Mouse (Mus musculus): ENCODE measurements around the gene Hist2h2ab. TPM values are rescaled to one million over a fixed set of nuclear protein-coding genes. Genes with fewer than 3 reads are reported as not detected.
A peak's percentile ranks its signal among the peaks of the same experiment; 100 is the strongest.

The Hist2h2ab gene
- polyA plus RNA-seq, 1 experiment from 2014 or later, result not detected

DNA sequence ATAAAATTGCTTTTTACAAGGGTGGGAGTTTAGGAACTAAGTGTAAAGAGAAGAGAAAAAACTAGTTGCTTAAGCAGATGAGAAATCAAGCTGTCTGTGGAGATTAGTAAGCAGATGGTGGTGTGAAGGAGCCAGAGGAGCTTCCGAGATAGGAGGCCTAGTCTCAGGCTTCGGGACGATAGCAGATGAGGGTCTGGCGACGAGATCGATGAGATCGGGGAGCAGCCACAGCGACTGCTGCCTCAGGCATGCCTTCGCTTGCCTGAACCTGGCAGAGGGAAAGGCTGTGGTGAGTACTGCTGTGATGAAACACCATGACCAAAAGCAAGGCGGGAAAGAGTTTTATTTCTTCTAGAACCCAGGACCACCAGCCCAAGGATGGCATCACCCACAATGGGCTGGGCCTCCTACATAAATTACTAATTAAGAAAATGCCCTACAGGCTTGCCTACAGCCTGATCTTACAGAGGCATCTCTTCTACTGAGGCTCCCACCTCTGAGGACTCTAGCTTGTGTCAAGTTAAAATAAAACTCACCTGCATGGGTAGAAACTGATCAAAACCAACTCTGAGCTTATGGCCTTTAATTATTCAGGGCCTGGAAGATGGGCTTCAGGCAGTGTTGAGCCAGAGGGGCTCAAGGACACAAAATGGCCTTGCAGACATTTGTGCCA, 35.2 kb downstream of the Hist2h2ab start:
- Histone ChIP-seq H3K4me3 (replicated peaks) (no peak overlapping the region), H3K36me3 (no peaks in the 10 kb centered on the region), H3K4me1 (no peaks in the 10 kb centered on the region), H3K9ac (replicated peaks) (no peak overlapping the region), H3K9me3 (replicated peaks) (no peaks in the 10 kb centered on the region), H3K27ac (replicated peaks) (no peak overlapping the region), H3K27me3 (replicated peaks) (no peaks in the 10 kb centered on the region), H3K4me2 (no peak overlapping the region)
- WGBS, result 46% methylated on average over 10 of the region's 10 CpGs
- ATAC-seq (ENCODE audit: low FRiP score), result no peak

DNA sequence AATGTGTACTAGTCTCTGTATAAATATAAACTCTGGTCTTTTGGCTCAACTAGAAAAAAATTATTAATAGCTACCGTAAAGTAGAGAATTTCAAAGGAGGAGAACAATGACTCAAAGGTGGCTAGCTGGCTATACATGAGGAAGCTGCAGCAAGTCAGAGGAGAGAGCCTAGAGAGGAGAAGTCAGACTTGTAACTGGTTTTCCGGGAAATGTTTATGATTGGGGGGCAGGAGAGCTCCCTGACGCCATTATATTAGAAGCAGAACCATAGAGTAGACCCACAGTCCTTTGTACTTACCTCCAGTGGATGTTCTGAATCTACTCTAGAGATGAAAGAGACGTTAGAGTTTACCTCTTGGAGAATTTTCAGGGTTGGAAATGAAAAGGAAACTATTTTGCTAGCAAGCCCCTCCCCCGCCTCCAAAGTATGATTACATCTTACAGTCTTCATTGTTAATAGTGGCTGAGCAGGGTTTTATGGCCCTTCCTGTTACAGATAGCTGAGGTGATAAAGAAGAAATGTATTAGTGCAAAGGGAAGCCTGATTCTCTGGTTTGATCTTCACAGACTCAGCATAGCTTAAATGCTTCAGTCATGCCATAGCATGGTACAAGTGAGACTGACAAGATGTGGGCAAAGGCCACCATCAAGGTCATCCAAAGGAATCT, 36.4 kb downstream of the Hist2h2ab start:
- H3K27ac ChIP-seq (replicated peaks), result no peak overlapping the region
- H3K4me3 ChIP-seq (replicated peaks), result no peak overlapping the region
- no peaks in the 10 kb centered on the region for H3K4me1 ChIP-seq
- no peaks in the 10 kb centered on the region for H3K9me3 ChIP-seq (replicated peaks)
- no peaks in the 10 kb centered on the region for H3K36me3 ChIP-seq
- ATAC-seq (ENCODE audit: low FRiP score), result no peak
- no peak overlapping the region for H3K4me2 ChIP-seq
- 83% methylated on average over 5 of the region's 5 CpGs for WGBS
- H3K27me3 ChIP-seq (replicated peaks), result no peaks in the 10 kb centered on the region
- no peak overlapping the region for H3K9ac ChIP-seq (replicated peaks)

- no peaks in the 10 kb centered on the region for H3K36me3 ChIP-seq
- no peaks in the 10 kb centered on the region for H3K9me3 ChIP-seq (replicated peaks)
- H3K4me3 ChIP-seq (replicated peaks), result no peak overlapping the region
- H3K4me2 ChIP-seq, result no peak overlapping the region
- no peak overlapping the region for H3K27ac ChIP-seq (replicated peaks)
- H3K27me3 ChIP-seq (replicated peaks), result no peaks in the 10 kb centered on the region
- 89% methylated on average over 3 of the region's 3 CpGs for WGBS
- peaks cover 10% of the 10 kb centered on the region for H3K4me1 ChIP-seq
- ATAC-seq (ENCODE audit: low FRiP score), result no peak
- H3K9ac ChIP-seq (replicated peaks), result no peak overlapping the region
Observed at GRCm38 (mm10) chr3:96257190-96257589, 37.5 kb downstream of the Hist2h2ab start.

DNA sequence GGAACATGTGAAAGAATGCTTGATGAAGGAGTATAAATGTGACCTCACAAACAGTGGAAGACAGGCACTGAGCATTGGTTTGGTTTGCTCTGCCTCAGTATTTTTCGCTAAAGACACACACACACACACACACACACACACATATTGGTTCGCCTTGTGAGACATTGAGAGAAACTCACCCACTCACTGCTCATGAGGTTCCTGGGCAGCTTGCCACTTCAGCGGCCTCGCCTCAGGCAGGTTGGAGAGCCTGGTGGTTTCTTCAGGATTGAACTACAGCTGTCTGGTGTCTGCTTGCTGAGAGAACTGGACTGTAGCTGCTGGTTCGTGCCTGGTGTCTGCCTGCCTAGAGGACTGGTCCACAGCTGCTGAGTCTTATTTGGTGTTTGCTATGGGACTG, 40.6 kb downstream of the Hist2h2ab start:
- 96% methylated on average over 5 of the region's 5 CpGs for WGBS
- no peak overlapping the region for H3K27ac ChIP-seq (replicated peaks)
- no peaks in the 10 kb centered on the region for H3K9me3 ChIP-seq (replicated peaks)
- H3K4me1 ChIP-seq, result peaks cover 25% of the 10 kb centered on the region
- no peak for ATAC-seq (ENCODE audit: low FRiP score)
- H3K27me3 ChIP-seq (replicated peaks), result no peaks in the 10 kb centered on the region
- H3K4me2 ChIP-seq, result no peak overlapping the region
- no peak overlapping the region for H3K4me3 ChIP-seq (replicated peaks)
- no peak overlapping the region for H3K9ac ChIP-seq (replicated peaks)
- no peaks in the 10 kb centered on the region for H3K36me3 ChIP-seq

DNA sequence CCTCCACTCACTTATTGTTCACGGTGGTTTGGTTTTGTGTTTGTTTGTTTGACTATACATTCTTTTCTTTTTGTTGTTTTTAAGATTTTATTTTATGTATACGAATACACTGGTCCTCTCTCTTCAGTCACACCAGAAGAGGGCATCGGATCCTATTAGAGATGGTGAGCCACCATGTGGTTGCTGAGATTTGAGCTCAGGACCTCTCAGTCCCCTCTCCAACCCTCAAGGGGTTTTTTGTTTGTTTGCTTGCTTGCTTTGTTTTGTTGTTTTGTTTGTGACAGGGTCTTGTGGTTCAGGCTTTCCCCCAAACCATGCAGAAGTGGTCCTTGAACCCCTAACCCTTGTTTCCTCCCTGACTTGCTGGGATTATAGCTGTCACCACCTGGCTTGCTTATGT, 42.0 kb downstream of the Hist2h2ab start:
- Histone ChIP-seq H3K9ac (replicated peaks) (peak overlapping the region; percentile 89), H3K4me2 (peak overlapping the region; percentile 73), H3K36me3 (no peaks in the 10 kb centered on the region), H3K4me1 (peaks cover 25% of the 10 kb centered on the region), H3K27me3 (replicated peaks) (no peaks in the 10 kb centered on the region), H3K27ac (replicated peaks) (peak overlapping the region; percentile 99), H3K4me3 (replicated peaks) (peak overlapping the region; percentile 66), H3K9me3 (replicated peaks) (no peaks in the 10 kb centered on the region)
- ATAC-seq (ENCODE audit: low FRiP score), result no peak
- 50% methylated on average over 3 of the region's 3 CpGs for WGBS

DNA sequence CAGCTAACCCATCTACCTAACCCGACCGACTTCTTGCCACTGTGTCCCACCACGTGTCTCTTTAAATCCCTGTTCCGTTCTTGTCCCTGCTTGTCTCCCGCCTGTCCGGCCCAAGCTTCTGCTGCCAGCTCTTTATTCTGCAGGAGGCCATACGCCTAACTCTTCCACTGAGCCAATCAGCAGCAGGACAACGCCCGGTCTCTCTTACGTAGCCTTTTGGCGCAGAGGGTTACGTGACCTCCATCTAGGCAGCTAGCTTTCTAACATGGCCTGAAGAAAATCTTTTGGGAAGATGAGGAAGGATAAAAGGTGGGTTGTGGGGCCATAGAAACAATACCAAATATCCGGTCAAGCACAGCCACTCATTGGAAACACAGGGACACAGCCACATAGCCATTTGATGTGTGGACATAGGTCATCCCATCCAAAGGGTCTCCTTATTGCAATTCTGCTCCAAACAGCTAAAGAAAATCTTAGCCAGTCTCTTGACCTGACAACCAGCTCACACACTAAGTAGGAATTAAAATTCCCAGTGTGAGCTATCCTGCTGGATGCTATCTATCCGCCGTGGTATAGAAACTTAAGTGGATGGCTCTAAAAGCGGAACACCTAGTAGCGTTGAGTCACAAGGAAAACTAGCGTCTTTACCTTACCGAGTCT, 42.7 kb downstream of the Hist2h2ab start:
- H3K4me1 ChIP-seq, result peaks cover 25% of the 10 kb centered on the region
- under 1% methylated on average over 19 of the region's 19 CpGs for WGBS
- ATAC-seq (ENCODE audit: low FRiP score), result peak; percentile 84

GRCm38 (mm10) chr3:96262979-96263550, 43.4 kb downstream of the Hist2h2ab start, which contains the start of gene Hist2h4:
Gene Hist2h4, minus strand, starts transcription at chr3:96263311.
- peak; percentile 91 for ATAC-seq (ENCODE audit: low FRiP score)
- H3K27me3 ChIP-seq (replicated peaks), result no peaks in the 10 kb centered on the region
- peak within 1 kb of the TSS; percentile 89 for H3K9ac ChIP-seq (replicated peaks)
- no peaks in the 10 kb centered on the region for H3K36me3 ChIP-seq
- WGBS, result 0% methylated on average over 36 of the region's 40 CpGs
- peak within 1 kb of the TSS; percentile 66 for H3K4me3 ChIP-seq (replicated peaks)
- peaks cover 31% of the 10 kb centered on the region for H3K4me1 ChIP-seq
- H3K27ac ChIP-seq (replicated peaks), result peak within 1 kb of the TSS; percentile 99
- H3K9me3 ChIP-seq (replicated peaks), result no peaks in the 10 kb centered on the region
- peak within 1 kb of the TSS; percentile 73 for H3K4me2 ChIP-seq

More for the DNA sequence above, 42.7 kb downstream of the Hist2h2ab start:
- H3K9me3 ChIP-seq (replicated peaks), result no peaks in the 10 kb centered on the region
- peak overlapping the region; percentile 73 for H3K4me2 ChIP-seq
- H3K9ac ChIP-seq (replicated peaks), result peak overlapping the region; percentile 89
- peak overlapping the region; percentile 99 for H3K27ac ChIP-seq (replicated peaks)
- peak overlapping the region; percentile 66 for H3K4me3 ChIP-seq (replicated peaks)
- no peaks in the 10 kb centered on the region for H3K27me3 ChIP-seq (replicated peaks)
- H3K36me3 ChIP-seq, result no peaks in the 10 kb centered on the region

- H3K9me3 ChIP-seq (replicated peaks), result no peaks in the 10 kb centered on the region
- peak overlapping the region; percentile 66 for H3K4me3 ChIP-seq (replicated peaks)
- H3K4me2 ChIP-seq, result peak overlapping the region; percentile 73
- peak overlapping the region; percentile 99 for H3K27ac ChIP-seq (replicated peaks)
- peaks cover 33% of the 10 kb centered on the region for H3K4me1 ChIP-seq
- H3K9ac ChIP-seq (replicated peaks), result peak overlapping the region; percentile 55
- ATAC-seq (ENCODE audit: low FRiP score), result peak; percentile 42; the same call in 1 of the 2 replicates
- WGBS, result 4% methylated on average over 27 of the region's 27 CpGs
- no peaks in the 10 kb centered on the region for H3K27me3 ChIP-seq (replicated peaks)
- H3K36me3 ChIP-seq, result no peaks in the 10 kb centered on the region
Observed at GRCm38 (mm10) chr3:96263558-96264403, 44.1 kb downstream of the Hist2h2ab start.

DNA sequence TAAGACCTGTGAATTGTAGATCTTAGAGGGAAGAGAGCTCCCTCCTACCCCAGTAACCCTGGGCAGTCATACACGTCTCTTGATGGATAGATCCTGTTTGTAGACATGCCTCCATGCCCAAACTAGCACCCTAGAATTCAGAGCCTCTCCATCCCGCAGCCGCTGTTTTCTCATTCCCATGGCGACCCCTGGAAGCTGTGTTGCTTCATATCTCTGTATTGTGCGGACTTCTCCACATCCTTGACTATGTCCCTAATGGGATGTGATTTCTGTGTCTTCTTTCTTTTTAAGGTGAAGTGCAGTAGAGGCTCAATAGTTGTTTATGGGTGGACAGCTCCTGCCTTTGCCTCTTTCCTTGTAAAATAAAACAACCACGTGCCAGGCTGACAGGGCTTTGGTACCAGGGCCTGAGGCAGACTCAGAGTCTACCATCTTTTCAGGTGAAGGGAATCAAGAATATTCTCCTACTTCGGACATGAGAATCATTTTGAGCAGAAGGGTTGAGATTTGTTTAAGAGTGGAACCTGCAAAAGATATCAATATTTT, 44.8 kb downstream of the Hist2h2ab start:
- WGBS, result 71% methylated on average over 7 of the region's 7 CpGs
- Histone ChIP-seq H3K27me3 (replicated peaks) (no peaks in the 10 kb centered on the region), H3K27ac (replicated peaks) (peak overlapping the region; percentile 99), H3K4me1 (peaks cover 36% of the 10 kb centered on the region), H3K9ac (replicated peaks) (no peak overlapping the region), H3K4me2 (peak overlapping the region; percentile 73), H3K9me3 (replicated peaks) (no peaks in the 10 kb centered on the region), H3K36me3 (no peaks in the 10 kb centered on the region), H3K4me3 (replicated peaks) (peak overlapping the region; percentile 66; the same call in 1 of the 2 replicates)
- ATAC-seq (ENCODE audit: low FRiP score), result no peak

- H3K4me2 ChIP-seq, result no peak overlapping the region
- WGBS, result 94% methylated on average over 8 of the region's 8 CpGs
- no peak overlapping the region for H3K27ac ChIP-seq (replicated peaks)
- H3K9me3 ChIP-seq (replicated peaks), result no peaks in the 10 kb centered on the region
- peaks cover 35% of the 10 kb centered on the region for H3K4me1 ChIP-seq
- H3K9ac ChIP-seq (replicated peaks), result no peak overlapping the region
- no peak for ATAC-seq (ENCODE audit: low FRiP score)
- no peaks in the 10 kb centered on the region for H3K27me3 ChIP-seq (replicated peaks)
- no peak overlapping the region for H3K4me3 ChIP-seq (replicated peaks)
- no peaks in the 10 kb centered on the region for H3K36me3 ChIP-seq
Observed at GRCm38 (mm10) chr3:96266132-96266710, 46.6 kb downstream of the Hist2h2ab start.
